Mouse (Mus musculus): ENCODE measurements around the gene Nacad.

DNA sequence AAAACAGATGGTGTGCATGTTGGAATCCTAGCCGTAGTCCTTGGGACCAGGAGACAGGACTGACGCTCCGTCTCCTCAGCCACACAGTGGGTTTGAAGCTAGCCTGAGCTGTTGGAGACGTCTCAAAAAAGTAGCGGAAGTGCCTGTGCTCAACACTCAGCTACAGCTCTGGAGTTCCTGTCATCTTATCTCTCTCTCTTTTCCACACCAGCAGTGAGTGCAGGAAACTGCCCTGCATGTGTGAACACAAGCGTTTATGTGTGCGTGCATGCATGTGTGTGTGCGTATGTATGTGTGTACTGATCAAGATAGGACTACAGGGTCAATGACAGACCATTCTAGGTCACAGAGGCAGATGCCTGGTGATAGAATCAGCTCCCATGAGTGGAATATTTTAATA, 37.9 kb downstream of the Nacad start:
- TF ChIP-seq GATA1 (IDR thresholded peaks at IDR 0.05; ENCODE audit: low read length) (no peak), TAL1 (IDR thresholded peaks at IDR 0.05; ENCODE audit: low read length) (no peak)
